Mouse (Mus musculus) sigmoid colon, adult 10 weeks (tissue): ENCODE results near the gene Gucy2d. TPM values are rescaled to one million over a fixed set of nuclear protein-coding genes. Genes with fewer than 3 reads are reported as not detected.

Source experiments
- polyA plus RNA-seq: library from polyadenylated mRNA; stranded (reverse); fragments of 350-450 nt; fragmentation: Illumina TruSeq; extraction: RNeasy Lipid Tissue Mini Kit (QIAGEN cat#74804); gene quantifications from one replicate; pipeline ENCODE4 v1.2.3, GENCODE M21; 2014; ENCODE audit warnings: low read depth, low replicate concordance

Gene Gucy2d
- polyA plus RNA-seq, result not detected

GRCm38 (mm10) chr7:98439956-98440466 is at the start of gene Gucy2d:
Gene Gucy2d, plus strand, starts transcription at chr7:98440416.

GRCm38 (mm10) chr7:98489131-98489530 is 48.9 kb downstream of the Gucy2d start, which contains the start of gene Lrrc32:
Gene Lrrc32, plus strand, starts transcription at chr7:98489283.

Other genes starting within 250 kb of the Gucy2d start
- 20.7 TPM for gene B3gnt6, start 240.9 kb upstream of the Gucy2d start, polyA plus RNA-seq
- 62.0 TPM for gene Acer3, start 119.2 kb upstream of the Gucy2d start, polyA plus RNA-seq
- gene Tsku, start 79.1 kb upstream of the Gucy2d start, polyA plus RNA-seq, result 1.4 TPM
- 1.1 TPM for gene Lrrc32, start 48.9 kb downstream of the Gucy2d start, polyA plus RNA-seq
- gene Emsy, start 216.4 kb downstream of the Gucy2d start, polyA plus RNA-seq, result 67.3 TPM